Mouse (Mus musculus) megakaryocyte, embryonic 14.5 days (primary cell): Measurements from ENCODE around the gene Mrpl54.

Experiments used
- FLI1 ChIP-seq: IDR thresholded peaks from 2 replicates; pipeline ENCODE4 v1.6.1; 2012; ENCODE audit warnings: low read length, inconsistent platforms, mixed read lengths
- GATA1 ChIP-seq: IDR thresholded peaks from 3 replicates; pipeline ENCODE4 v1.6.1; 2012; ENCODE audit warnings: mixed read lengths, low read length, inconsistent platforms, borderline replicate concordance

DNA sequence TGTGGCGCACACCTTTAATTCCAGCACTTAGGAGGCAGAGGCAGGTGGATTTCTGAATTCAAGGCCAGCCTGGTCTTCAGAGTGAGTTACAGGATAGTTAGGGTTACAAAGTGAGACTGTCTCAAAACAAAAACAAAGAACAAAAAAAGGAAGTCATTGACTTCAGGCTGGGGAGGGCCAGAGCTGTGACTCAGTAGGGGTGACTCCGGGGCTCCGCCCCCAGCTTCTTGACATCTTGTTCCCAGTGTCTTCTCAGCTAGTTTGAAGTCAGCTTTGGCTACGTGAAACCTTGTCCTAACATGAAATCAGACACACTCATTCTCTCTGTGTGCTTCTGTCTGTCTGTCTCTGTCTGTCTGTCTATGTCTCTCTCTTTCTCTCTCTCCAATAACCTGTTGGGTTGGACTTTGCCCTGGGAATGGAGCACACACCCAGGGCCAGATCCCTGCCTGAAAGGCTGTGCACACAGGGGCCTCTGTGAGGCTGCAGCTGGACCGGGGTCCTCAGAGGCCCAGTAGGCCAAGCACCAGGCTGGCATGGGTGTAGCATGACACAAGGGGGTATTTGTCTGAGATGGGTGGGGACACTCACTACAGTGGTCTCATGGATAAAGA is 45.2 kb downstream of the Mrpl54 start:
- TF ChIP-seq GATA1 = no peak
- no peak for TF ChIP-seq FLI1
